Mouse (Mus musculus) mesoderm, embryonic 11.5 days (tissue): Measurements from ENCODE around the gene Zp1.

Experiments used
- DNase-seq: peaks from one replicate; pipeline ENCODE4 v3.0.0-alpha.2; 2012; ENCODE audit warnings: low read depth, low spot score

Gene Zp1

GRCm38 (mm10) chr19:10878201-10878837 is 42.1 kb downstream of the Zp1 start:
- no peak for DNase-seq

GRCm38 (mm10) chr19:10871328-10871961 is 49.0 kb downstream of the Zp1 start:
- DNase-seq = no peak

- DNase-seq = no peak
These were observed 49.8 kb downstream of the Zp1 start for GRCm38 (mm10) chr19:10870676-10871075.

- no peak for DNase-seq
These were observed 50.4 kb downstream of the Zp1 start, which contains the start of gene Tmem132a for GRCm38 (mm10) chr19:10869886-10870527. TSS of gene Tmem132a (minus strand) at chr19:10869940.

- DNase-seq = peak; percentile 85
These were observed 51.1 kb downstream of the Zp1 start for GRCm38 (mm10) chr19:10869241-10869885.

GRCm38 (mm10) chr19:10868623-10869141 is 51.8 kb downstream of the Zp1 start:
- DNase-seq = no peak

GRCm38 (mm10) chr19:10867946-10868622 is 52.3 kb downstream of the Zp1 start:
- DNase-seq = no peak

GRCm38 (mm10) chr19:10866351-10866750 is 54.1 kb downstream of the Zp1 start:
- DNase-seq = no peak
